Mouse (Mus musculus): ENCODE results near the gene Ccer2.

Gene Ccer2

DNA sequence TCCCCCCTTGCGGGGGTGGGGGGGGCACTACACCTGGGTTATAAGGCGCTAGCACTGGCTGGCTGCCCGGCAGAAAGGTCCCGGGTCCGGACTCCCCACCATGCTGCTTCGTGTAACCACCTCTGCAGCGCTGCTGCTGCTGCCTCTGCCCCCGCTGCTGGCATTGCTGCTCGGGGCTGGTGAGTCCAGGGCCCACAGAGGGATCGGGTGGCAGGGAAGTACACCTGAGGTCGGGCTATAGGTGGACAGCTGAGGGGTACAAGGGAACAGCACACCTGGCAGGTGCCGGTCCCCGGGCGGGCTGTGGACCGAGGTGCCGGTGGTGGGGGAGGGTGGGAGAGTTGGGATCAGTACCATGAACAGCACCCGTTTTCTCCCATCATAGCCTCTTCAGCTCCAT, at the start of gene Ccer2:
Ccer2 (plus strand) TSS at position 96 of the 400 bp plus-strand sequence.
- CTCF ChIA-PET: no interaction called here

DNA sequence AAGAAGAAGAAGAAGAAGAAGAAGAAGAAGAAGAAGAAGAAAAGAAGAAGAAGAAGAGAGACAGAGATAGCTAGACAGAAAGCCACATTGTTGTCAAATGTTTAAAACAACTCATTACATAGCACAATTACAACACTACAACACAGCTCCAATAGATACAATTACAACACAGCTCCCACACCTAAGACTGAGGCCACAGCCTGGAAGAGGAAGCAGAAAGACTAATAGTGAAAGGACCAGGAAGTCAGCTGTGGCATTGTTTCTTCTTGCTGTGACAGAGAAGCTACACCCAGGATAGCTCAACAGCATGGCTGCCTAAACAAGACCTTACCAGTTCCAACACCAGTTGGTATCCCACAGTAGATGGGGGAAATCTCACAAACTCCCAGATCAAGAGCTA, 46.5 kb upstream of the Ccer2 start:
- CTCF ChIA-PET: interaction anchor here (0.7 kb wide), 1 partner anchor 107 kb away, joined by 3 read pairs; no protein-coding TSS in a partner anchor

DNA sequence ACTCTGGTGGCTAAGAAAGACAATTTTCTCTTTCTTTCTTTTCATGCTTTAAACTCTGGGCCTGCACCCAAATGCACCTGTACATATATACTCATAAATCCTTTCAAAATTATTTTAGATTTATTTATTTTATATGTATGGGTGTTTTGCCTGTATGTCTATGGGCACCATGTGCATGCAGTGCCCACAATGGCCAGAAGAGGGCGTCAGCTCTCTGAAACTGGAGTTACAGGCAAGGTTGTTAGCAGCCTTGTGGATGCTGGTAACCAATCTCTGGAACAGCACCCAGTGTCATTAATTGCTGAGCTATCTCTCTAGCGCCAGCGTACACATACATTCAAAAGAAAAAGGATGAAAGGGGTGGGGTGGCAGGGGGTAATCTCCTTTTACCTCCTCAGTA, 45.0 kb upstream of the Ccer2 start:
- CTCF ChIA-PET: no interaction called here

DNA sequence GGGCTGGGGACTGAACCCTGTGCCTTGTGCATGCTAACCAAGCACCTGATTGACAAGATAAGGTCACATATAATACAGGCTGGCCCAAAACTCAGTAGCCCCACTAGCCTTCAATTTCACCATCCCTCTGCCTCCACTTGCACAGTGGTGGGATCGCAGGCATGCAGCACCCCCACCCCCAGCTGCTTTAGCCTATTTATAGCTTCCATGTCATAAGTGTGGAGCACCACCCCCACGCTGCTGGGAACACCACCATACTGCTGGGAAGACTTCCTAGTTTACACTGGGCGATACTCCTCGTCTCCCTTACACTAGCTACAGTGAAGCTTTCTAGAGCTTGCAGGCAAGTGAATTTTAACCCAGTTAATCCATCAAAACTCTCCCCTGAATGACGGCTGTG, 41.3 kb upstream of the Ccer2 start:
- CTCF ChIA-PET: no interaction called here

DNA sequence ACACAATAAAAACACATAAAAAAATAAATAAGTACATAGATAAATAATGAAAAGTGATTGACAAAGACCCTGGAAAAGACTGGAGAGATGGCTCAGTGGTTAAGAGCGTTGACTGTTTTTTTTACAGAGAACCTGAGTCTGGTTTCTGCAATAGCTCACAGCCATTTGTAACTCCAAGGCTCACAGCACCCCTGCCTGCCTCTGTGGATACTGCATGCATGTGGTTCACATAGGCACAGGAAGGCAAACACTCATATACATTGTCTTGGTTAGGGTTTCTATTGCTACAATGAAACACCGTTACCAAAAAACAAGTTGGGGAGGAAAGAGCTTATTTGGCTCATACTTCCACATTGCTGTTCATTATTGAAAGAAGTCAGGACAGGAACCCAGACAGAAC, 40.4 kb upstream of the Ccer2 start:
- CTCF ChIA-PET: no interaction called here

DNA sequence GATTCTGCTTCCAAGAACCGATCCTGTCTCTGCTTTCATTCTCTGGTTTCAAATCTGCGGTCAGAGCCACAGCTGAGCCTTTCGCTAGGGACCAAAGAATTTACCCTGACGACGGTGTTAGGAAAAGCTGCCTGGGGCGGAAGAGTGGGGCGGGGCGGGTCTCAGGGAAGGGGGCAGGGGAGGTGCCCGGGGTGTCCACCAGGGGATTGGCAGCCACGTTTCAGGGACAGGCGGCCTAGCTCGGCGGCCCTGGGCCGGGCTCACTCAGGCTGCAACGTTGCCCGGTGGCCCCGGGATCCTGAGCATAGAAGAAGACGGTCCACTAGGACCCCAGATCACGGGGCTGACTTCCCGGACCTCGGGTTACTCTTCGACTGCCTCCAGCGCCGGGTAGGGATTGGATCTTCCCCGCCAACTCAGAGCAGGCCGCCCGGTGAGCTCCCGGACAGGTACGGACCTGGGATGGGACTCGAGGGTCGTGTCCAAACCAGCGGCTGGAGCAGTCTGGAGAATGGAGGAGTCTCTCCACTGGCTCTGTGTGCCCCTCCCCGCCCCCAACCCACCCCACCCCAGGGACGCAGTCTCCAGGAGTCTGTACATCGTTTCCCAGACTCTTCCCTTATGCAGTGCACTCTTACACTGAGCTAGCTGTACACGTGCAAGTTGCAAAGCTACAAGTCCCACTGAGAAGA, 39.2 kb upstream of the Ccer2 start, which contains the start of gene Fbxo17:
Fbxo17 (plus strand) TSS at position 215 of the 692 bp plus-strand sequence.
- CTCF ChIA-PET: interaction anchor here (0.6 kb wide), 1 partner anchor 1307 kb away, joined by 3 read pairs; no protein-coding TSS in a partner anchor

DNA sequence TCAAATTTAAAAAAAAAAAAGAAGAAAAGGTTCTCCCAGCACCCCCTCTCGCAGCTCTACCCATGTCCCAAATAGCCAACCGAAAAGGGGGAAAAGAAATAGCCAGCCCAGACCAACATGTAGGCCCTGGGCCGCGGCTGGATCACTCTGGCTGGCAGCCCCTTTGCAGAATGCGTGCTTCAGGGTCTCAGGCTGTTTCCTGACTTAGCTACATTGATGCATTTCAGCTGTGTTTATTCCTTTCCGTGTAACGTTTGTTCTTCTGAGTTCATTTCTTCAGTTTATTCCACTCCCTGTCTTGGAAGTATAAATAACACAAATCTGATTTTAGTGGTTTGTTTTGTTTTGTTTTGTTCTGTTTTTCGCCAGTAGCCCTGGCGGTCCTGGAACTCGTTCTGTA, 38.2 kb upstream of the Ccer2 start:
- CTCF ChIA-PET: no interaction called here

DNA sequence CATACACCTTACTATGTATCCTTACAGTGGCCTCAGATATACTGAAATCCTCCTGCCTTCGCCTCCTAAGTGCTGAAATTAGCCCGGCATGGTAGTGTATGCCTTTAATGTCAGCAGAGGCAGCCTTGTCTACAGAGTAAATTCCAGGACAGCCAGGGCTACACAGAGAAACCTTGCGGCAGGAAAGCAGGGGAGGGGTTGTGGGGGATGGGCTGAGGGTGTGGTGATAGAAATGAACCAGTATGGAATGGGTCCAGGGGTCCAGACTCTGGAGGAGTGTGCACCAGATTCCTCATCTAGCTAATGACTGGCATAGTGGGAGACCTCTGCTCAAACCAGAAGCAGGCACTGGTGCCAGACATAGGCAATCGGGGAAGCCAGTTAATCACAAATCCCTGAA, 36.8 kb upstream of the Ccer2 start:
- CTCF ChIA-PET: interaction anchor here (0.7 kb wide), 1 partner anchor 93 kb away, joined by 5 read pairs; no protein-coding TSS in a partner anchor

DNA sequence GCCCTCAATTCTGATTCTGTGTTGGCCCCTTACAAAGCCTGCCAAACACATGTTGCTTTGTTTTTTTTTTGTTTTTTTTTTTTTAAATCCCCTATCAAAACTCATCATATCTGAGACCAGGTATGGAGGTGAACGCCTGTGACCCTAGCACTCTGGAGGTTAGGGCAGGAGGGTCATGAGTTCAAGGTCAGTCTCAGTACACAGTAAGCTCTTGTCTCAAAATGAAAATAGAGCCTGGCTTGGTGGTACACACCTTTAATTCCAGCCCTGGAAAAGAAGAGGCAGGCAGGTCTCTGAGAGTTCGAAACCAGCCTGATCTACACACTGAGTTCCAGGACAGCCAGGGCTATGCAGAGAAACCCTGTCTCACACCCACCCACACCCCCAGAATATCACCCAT, 36.3 kb upstream of the Ccer2 start:
- CTCF ChIA-PET: no interaction called here

DNA sequence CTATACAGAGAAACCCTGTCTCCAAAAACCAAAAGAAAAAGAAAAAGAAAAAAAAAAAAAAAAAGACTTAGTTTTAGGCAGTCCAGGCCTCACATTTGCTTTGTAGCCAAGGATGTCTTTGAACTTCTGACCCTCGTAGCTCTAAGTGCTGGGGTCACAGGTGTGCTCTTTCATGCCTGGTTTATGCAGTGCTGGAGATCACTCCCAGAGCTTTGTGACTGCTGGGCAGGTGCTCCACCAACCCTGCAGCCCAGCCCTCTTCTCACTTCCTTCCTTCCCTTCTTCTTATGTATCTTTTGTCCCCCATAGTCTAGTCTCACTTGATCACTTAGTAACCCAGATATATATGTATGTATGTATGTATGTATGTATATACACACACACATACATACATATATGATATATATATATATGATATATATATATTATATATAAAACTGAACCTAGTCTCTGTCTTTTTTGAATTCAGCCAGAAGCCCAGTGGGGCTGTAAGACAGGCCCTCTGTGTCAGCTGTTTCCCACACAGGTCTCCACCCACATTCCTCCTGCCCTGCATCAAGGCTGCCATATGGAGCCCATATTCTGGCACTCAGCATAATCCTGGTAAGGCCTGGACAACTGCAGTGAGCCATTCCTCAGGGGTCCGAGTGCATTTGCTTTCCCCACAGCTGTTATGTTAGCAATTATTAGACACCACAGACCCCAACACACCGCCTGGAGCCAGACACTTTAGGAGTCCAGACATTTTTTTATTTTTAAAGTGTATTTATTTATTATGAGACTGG, 35.0 kb upstream of the Ccer2 start:
- CTCF ChIA-PET: interaction anchor here (0.5 to 0.7 kb wide), 2 partner anchors 286 to 1541 kb away, joined by 8 to 10 read pairs; no protein-coding TSS in a partner anchor

DNA sequence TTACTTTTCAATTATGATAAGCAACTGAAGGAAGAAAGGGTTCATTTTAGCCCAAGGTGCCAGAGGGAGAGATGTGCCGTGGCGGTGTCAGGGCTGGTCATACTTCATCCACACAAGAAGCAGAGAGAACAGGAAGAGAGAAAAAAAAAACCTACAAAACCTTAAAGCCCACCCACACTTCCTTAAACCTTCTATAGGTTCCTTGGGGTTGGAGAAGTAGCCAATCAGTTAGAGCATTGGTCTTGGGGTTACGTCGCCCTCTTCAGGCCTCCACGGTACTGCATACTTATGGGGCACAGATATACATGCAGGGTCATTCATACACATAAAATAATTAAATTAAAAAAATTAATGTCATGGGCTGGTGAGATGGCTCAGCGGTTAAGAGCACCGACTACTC, 33.9 kb upstream of the Ccer2 start:
- CTCF ChIA-PET: interaction anchor here (0.7 kb wide), 1 partner anchor 1540 kb away, joined by 8 read pairs; no protein-coding TSS in a partner anchor

DNA sequence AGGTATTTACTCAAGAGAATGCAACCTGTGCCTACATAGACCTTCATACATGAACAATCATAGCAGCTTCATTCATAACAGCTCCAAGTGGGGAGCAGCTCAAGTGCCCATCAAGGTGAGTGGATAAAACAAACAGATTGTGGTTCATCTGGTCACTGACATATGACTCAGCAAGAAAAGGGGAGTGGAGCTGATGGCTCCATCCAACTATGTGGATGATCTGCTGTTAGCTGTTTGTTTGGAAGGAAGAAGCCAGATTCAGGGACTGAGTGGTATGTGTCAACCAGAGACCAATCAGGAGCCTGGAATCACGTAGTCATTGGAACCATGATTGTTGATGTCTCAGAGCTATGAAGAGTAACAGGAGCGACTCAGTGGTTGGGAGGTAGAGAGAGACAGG, 31.4 kb upstream of the Ccer2 start:
- CTCF ChIA-PET: no interaction called here

DNA sequence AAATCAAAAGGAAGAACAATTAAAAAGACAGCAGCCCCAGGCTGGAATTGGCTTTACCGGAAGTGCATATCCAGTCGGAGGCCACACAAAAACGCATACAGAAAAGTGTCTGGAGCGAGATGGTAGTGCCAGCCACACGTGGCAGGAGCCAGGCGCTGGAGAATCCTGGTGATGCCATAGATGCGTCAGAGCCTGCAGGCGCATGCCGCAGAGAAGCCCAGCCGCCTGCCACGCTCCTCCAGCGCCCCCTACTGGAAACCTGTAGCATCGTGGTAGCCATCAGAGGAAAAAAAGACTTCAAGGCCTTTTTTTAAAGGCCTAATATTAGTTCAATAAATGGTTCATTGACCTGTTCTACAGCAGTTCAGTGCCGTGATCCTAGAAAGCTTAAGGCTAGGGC, 29.4 kb upstream of the Ccer2 start:
- CTCF ChIA-PET: no interaction called here

DNA sequence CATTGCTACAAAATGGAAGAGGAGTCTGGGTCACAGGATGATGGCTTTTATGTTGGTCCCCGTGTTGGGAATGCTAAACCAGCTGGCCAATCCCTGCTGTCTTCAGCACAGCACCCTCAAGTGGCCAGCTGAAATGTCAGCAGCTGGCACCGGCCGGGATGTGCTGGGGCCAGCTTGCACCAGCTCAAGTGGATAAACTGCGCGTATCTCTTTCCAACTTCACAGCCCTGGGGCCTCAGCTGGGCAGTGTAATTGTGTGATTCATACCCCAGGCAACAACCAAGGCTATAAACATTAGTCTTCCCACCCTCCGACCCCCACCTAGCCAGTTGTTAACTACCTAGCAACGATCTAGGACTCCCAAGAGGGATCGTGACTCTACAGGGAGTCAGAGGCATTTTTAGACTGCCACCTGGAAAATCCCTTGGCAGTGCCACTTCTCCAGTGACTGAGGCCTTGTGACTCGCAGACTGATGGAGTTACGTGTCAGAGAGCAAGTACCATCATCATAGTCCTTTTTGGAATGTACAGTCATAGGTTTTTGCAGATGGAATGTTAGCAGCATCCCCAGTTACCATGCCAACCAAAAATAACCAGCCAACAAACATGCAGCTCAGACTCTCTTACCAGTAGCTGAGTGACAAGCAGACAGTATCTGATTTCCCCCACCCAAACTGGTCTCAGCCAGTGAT, 28.2 kb upstream of the Ccer2 start:
- CTCF ChIA-PET: no interaction called here

DNA sequence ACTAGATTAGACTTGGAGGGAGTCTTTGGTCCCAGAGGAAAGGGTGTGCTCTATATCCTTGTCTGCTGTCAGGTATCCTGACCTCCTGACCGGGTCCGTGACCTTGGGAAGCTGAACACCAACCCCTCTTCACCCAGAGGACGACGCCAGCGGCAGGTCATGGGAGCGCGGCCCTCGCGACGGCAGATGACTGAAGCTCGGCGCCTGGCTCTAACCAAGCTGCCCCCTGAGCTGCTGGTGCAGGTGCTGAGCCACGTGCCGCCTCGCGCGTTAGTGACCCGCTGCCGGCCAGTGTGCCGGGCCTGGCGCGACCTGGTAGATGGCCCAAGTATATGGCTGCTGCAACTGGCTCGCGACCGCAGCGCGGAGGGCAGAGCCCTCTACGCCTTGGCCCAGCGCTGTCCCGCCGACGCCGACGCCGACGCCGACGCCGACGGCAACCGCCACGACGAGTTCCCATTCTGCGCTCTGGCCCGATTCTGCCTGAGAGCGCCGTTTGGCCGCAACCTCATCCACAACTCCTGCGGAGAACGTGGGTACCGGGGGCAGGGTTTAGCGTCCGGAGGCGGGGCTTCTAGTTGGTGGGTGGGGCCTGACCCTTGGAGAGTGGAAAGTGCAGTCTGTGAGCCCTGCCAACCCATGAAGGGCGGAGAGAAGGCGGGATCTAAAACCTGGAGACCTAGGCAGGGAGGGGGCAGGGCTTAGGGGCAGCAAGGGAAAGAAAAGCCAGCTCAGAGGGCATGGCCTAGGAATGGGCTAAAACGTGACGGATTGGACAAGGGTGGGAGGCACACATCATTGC, 23.4 kb upstream of the Ccer2 start:
- CTCF ChIA-PET: no interaction called here

DNA sequence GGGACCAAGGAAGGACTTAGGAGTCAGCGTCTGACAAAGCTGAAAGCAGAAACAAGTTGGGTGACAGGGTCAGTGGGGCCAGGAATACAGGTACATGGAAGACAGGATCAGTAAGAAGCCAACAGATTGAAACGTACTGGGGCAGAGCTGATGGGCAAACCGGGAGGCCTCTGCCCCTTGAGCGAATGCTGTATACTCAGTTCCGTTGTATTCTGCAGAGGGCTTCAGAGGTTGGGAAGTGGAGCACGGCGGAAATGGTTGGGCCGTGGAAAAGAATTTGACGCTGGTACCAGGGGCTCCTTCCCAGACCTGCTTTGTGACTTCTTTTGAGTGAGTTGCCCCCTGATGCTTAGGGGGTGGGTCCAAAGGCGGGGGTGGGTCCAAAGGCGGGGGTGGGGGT, 22.8 kb upstream of the Ccer2 start:
- CTCF ChIA-PET: no interaction called here

DNA sequence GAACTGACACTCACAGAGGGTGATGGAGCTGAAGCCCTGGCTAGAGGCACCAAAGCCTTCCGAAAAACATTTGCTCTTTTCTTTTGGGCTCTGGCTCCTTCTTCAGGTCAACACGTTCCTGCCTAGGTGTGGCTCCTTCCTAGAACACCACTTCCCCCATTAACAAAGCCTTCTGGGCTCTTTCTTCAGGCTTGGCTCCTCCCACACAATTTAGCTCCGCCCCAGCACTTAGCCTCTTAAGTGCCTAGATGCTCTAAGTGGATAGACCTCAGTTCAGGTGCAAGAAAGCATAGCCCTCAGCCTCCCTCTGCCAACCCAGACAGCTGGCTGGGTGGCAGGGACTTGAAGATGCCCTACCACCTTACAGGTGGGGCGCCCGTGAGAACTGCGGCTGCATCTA, 20.3 kb upstream of the Ccer2 start:
- CTCF ChIA-PET: interaction anchor here (0.6 kb wide), 1 partner anchor 51 kb away, joined by 3 read pairs; no protein-coding TSS in a partner anchor

DNA sequence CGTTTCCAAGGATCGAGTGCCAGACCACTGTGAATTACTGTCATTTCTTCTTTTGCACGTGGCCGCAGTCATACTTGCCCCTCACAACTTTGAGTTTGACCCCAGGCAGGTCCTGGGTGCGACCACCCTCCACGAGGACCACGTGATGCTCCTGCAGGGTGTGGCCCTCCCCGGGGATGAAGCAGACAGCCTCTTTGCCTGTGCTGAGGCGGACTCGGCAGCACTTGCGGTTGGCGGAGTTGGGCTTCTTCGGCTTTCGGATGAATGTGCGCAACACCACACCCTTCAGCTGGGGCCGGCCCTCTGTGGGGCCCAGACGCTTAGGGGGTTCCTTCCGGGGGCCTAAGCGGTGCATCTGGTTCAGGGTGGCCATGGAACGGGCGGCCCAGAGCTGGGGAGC, 16.1 kb upstream of the Ccer2 start:
- CTCF ChIA-PET: interaction anchor here (0.5 kb wide), 1 partner anchor 354 kb away, joined by 3 read pairs; no protein-coding TSS in a partner anchor

DNA sequence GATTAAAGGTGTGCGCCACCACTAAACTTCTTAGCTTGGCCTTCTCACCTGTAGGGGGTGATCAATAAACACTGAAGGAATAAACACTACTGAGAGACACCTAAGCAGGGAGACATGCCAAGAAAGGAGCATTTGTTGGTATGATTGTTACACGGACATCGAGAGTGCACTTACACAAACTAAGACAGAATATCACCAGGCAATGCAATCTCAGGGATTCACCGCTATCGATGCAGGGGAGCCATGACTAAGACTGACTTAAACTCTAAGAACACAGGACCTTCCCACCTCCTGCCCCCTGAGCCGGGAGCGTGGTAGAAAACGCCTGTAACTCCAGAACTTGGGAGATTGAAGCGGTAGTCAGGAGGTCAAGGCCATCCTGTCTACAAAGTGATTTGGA, 15.0 kb upstream of the Ccer2 start:
- CTCF ChIA-PET: no interaction called here

DNA sequence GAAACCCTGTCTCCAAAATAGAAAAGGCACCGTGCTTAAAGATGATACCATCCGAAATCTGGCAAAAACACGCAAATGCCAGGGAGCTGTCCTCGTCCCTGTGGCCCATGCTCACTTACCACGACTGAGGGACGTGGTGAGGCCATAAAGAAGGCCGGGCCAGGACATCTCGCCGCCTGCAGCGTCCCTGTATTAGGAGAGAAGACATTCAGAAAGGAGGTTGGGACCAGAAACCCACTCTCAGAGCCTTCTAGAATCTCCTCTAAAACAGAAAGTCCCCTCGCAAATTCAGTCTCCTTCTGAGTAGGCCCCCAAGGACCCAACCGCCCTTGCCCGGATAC, 14.6 kb upstream of the Ccer2 start:
- CTCF ChIA-PET: interaction anchor here (0.6 kb wide), 1 partner anchor 70 kb away, joined by 4 read pairs; no protein-coding TSS in a partner anchor

DNA sequence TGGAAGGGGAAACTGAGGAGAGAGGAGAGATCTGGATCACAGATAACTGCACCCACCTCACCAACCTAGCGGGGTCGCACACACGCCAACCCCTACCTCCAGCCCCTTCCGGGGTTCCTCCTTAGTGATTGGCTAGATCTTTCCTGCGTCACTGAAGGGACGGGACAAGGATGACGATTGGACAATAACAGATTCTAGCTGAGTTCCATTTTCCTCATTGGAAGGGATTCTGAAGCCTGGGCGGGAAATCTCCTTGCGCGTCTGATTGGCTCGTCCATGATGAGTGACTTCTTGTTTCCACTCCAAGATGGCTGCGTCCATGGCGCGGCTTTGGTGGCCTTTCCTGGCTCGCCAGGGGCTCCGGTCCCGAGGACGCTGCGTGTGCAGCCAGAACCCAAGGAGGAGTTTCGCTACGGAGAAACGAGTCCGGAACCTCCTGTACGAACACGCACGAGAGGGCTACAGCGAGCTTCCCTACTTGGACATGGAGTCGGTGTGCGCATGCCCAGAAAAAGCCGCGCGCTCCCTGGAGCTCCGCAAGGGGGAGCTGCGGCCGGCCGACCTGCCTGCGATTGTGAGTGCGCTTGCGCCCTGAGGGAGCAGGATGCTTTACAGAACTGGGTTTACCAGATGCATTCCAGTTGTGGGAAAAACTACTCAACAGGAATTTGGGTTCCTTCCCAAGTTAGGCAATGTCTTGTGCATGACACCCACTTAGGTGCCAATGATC, 14.1 kb upstream of the Ccer2 start, which contains the start of the genes Mrps12 and Sars2:
Mrps12 (minus strand) TSS at position 112 of the 730 bp plus-strand sequence.
Sars2 (plus strand) TSS at position 284 of the 730 bp plus-strand sequence.
- CTCF ChIA-PET: interaction anchor here (0.6 kb wide), 1 partner anchor 69 kb away, joined by 4 read pairs; no protein-coding TSS in a partner anchor

Measured in spleen, embryonic (tissue).